Mouse (Mus musculus) right cerebral cortex, postnatal 36 days (tissue): ENCODE results near the gene Tmem117.
A peak's percentile ranks its signal among the peaks of the same experiment; 100 is the strongest.

Source experiments
- DNase-seq, 2 experiments: peaks; one replicate each; pipeline ENCODE4 v3.0.0; 2022; ENCODE audit warnings: low spot score in 2 of 2, mixed read lengths in 1 of 2

The Tmem117 gene

DNA sequence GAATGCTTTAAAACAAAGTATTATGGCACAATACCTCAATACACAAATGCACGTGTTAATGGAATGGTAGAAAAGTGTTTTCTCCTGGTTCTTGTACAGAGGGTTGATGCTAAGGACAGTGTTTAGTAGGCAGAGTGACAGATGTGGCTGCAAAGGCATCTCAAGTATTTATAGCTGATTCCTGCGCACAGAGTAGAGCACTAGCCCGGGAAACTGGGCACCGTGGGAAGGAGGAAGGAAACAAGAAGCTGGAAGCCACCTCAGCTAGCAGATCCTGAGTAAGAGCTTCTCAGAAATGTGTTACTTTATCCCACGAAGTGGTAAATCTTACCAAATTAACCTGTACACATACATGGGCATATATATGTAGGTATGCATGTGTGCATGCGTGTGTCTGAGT, 395.4 kb downstream of the Tmem117 start:
- no peak for DNase-seq

DNA sequence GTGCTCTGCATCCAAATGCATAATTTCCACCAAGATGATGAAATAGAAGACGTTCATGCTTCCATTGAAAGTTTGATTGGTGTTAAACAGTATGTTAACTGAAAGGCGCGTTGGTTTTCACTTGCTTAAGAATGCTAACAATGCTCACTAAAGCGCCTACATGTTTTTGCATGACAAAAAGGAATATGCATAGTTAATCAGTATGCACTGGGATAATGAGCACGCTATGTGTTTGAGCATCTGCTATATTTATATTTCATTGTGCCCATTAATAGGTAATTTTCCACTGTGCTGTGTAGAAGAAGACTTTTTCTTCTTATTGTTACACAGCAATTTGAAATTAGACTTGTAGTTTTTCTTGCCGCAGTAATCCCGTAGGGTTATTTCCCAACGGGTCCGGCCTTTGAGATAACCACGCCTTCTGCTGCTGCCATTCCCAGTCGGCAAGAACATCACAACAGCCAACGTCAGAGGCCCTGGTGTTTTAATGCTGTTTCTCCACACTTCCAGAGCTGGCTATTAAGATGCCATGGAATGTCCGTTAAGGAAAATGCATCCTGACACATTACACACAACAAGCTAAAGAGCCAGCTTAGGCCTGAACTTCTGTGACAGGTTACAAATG, 399.9 kb downstream of the Tmem117 start:
- no peak for DNase-seq

DNA sequence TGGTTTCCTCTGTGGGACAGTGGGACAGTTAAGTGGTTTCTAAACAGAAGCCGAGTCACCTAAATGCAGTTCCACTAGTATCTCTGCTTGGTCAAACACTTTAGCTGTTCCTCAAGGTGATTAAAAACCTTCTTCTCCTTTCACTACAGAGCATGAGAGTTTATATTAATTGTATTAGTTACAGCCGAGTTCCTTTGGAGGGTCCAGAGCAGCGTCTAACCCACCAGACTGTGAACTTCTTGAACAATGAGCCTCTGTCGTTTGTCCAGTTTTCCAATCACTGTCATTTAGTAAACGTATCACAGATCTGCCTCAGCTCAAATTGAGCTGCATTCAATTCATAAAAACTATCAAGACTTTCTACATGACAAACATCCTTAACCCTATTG, 400.4 kb downstream of the Tmem117 start:
- no peak for DNase-seq

DNA sequence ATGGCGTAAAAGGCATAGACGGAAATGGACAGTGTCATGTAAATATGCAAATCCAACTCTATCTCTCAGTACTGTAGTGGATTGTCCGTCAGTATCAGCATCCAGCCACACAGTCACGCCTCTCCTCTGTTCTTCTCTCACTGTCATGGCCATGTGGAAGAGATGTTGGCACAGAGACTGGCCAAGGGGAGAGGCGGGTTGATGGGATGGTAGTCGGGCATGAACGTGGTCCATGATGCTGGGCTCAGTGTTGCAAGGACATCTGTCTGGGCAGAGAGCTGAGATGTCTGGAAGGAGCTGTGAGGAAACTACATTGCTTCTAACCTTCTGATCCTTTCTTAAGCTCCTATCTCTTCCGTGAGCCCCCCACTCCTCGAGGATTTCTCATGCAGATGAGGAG, 413.4 kb downstream of the Tmem117 start:
- DNase-seq, result no peak

DNA sequence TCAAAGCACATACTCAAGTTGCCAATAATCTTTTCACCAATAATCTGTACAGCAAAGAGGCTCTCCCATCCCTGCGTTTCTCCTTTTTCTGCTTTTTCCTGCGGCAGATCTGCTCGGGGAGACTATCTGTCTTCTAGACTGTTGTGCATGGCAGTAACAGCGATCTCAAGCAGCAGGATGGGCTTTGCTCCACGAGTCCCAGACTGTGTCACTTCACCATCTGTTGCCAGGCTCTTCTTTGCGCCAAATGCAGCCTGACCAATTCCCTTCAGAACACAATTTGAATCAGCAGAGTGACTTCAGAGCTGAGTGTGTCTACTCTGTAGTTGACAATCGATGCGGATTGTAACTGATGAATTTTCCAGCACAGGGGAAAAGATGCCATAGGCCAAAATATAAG, 415.0 kb downstream of the Tmem117 start:
- no peak for DNase-seq

DNA sequence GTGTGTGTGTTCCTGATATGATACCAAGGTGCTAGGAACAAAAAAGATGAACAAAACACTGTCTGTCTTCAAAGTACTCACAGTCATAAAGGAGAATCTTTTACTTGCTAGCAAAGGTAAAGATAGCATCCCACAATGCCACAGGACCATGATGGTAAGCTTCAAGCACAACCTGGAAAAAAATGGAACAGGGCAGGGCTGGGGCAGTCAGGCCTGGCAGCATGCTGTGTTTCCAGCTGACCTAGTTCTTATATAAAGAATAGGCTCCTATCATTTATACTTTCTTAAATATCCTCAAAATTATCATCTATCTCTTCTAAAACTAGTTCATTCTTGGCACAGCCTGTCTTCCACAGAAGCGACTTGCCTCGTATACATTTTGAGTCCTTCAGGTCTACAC, 418.5 kb downstream of the Tmem117 start:
- no peak for DNase-seq

DNA sequence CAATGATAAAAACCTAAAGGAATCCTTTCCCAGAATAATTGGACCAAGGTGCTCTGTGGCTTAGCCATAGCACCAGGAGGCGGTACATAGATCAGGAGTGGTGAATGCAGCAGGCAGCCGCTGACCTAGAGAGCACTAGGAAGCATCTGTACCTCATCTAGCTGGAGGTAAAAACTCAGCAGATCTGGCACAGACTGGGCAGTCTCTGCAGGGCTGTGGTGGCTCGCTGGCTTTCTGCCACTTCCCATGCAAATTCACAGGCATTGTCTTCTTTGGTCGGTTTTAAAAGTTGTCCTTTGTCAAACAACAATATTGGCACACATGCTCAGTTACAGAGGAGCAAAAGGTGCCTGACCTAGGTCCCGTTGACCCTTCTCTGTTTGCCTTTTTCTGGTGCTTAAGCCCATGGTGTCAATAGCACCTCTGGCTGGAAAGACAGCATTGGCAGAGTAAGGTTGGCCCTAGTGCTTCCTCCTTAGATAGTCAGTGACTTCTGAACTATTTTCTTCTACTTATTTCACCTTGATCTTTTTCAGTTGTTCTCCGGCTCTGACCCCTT, 420.2 kb downstream of the Tmem117 start:
- DNase-seq, result no peak

DNA sequence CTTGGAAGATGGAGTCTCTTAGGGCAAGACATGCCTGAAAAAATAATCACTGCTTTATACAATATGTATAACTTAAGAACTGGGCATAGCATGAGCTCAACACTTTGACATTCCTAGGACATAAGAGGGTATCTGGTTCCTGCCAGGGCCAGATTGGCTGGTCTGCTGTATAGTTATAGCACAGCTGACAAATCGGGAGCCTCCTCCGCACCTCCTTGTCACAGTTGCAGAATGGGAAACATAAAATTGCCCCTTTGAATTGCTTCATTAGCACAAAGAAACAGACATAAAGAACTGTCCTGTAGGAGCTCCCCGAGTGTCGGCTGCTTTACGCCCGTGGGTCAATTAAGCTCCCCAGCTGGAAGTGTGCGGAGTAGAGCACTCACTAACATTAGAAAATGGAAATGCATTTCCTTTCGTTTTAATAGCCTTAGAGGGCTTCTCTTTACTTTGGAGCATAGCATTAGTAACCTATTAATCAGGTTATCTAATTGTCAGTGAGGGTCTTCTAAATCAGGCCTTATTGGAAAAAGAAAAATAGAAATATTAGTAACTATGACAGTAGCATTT, 426.1 kb downstream of the Tmem117 start:
- no peak for DNase-seq

DNA sequence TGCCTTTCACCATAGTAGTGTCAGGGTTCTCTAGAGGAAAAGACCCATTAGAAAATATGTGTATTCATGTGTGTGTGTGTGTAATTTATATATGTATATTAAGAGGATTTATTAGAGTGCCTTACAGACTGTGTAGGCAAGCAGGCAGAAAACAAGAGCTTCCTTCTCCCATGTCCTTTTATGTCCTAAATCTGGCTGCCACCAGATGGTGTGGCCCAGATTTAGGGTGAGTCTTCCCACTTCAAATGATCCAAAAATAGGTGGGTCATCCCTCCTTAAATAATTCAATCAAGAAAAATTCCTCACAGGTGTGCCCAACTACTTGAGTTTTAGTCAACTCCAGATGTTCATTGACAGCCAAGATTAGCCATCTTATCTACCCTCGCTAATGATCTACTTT, 439.0 kb downstream of the Tmem117 start:
- no peak for DNase-seq

DNA sequence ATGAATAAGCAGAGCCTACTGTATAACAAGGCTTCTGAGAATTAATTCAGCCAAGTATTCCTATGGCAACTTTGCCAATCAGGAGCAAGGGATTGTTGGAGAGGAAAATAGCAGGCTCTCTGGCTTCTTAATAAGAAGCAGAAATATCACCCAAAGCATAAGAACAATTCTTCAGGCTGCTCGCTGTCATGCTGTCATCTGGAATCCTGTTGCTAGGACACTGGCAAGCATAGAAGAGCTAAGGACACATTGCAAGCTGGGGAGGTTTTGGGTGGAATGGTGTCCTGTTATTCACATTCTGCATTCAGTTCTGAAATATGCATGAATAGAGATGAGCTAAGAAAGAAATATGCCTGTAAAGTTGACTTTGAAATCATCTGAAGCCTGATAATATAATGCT, 439.8 kb downstream of the Tmem117 start:
- peak in 1 of 2 experiments; percentile 42 for DNase-seq

DNA sequence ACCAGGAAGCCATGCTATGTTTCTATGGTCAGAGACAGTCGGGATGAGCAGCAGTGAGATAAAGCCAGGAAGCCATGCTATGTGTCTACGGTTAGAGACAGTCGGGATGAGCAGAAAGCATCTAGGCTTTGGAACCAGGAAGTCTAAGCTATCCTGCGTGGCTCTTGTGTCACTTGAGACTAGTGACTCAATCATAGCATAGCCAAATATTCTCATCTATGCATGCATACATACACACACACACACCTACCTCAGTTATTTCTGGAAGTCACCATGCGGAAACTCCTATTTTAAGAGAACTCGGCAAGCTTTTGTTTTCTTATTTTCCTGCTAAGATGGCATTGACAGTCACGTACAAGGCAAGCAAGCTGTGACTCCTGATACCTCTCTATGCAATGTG, 441.8 kb downstream of the Tmem117 start:
- DNase-seq, result no peak

DNA sequence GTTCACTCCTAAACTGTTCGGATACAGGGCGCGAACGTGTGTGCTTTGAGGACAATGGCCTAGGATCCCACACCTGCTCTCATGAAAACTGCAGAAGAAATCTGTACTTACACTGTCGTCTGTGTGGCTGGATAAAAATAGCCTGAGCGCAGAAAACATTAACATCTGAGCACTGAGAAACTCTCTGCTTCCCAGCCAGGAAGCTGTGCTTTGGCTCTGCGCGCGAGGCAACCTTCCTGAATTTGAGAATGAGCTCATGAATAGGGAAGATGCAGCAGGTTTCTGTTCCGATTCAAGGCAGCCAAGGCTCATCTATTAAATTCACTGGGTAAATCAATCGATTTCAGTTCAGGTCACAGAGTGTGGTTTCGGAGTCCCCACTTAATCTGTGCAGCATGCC, 446.3 kb downstream of the Tmem117 start:
- peak; percentile 61 to 65 for DNase-seq

DNA sequence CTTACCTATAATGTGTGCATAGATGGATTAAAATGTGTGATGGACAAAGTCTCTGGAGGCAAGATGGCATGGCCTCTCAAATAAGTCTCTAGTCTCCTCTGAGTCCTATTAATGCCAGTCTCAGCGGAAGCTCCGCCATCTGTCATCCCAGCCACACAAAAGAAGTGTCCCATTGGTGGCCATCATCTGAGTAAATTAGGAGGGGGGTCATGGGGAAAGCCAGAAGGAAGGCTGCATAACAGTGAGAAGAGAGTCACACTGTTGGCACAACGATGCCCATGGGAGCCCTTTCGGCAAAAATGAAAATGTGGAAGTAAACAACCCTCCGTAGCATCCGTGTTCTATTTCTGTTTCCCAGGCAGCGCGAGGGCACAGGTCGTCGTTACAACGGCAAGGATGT, 452.6 kb downstream of the Tmem117 start:
- DNase-seq, result no peak

DNA sequence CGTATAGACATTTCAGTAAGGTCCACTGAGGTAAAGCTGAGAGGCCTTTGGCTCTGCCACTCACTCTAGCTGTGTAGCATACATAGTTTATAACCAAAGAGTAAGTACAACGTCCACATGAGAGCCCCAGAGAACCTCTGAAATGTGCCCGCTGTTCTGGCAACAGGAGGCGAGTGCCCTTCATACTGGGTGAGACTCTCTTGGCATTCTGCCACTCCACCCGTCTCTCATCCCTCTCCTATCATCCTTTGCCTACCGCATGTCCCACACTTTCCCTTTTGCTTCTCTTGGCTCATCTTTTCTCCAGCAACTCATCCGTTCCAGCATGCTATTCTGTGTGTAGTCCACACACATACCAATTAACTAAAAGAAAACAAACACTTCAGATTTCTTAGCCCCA, 456.9 kb downstream of the Tmem117 start:
- no peak for DNase-seq

DNA sequence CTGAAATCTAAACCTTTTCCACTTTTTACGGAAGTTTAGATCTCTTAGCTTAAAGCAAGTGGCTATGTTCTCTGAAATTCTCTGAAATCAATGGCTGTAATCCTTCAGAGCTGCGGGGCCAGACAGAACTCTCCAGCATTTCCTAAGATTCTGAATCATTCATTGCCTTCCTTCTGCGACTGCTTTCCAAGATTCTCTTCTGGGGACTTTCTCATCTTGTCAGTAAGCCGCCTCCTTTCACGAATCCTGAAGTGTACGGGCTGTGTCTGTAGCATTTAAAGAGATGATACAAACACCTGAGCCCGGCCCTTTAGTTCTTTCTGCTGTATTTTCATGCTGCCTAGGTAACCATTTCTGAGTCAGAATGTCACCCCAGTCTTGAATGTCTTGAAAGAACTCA, 471.1 kb downstream of the Tmem117 start:
- peak in 1 of 2 experiments; percentile 13 for DNase-seq

DNA sequence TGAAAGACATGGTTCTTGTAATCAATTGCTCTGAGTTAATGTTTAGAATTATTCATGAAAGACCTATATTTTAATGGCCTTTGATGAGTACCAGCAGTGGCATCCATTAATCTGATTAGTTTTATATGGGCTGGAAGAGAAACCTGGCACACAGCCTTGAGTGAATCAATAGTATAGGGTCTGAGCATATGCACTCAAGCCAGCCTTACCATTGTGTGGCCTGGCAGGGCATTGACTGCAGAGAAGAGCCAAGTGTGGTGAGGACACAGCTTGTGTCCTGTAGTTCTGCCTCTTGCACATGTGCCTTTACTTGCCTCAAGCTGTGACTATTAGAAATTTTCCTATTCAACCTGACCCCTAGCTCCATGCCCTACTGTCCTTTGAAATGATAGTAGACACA, 472.5 kb downstream of the Tmem117 start:
- DNase-seq, result no peak

DNA sequence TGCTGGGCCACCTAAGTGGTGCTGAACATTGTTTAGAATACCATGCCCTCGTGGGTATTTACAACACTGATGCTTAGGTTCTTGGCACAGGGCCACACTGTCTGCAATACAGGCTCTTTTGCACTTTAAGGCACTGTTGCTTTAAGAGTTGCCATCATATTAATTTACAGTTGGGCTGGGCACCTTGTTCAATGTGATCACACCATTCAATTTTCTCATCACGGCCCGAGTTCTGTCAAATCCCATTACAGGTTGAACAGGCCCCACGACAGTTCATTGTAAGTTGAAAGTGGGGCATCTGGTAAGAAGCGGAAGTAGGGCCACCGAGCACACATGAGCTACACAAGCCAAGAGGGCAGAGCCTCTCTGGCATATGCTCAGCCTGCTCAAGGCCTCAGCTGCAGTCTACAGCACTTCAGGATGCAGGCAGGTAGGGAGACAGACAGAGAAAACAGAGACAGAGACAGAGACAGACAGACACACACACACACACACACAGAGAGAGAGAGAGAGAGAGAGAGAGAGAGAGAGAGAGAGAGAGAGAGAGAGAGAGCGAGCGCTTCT, 478.3 kb downstream of the Tmem117 start:
- no peak for DNase-seq

DNA sequence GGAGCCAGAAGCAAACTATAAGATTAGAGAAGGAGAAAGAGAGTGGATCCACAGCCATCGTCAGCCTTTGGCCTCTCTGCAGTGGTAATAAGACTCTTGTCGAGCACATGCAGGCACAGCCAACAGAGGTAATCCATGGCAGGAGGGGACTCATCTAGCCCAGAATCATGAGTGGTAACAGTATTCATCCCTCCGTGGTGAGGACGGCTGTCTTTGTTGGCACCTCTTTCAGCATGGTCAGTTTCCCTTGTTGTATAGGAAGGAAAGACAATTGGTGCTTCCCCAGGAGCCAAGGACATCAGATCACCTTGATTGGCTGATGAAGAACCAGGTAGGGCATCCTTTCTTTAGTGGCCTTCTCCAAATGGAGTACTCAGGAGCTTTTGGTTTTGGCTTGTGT, 479.6 kb downstream of the Tmem117 start:
- no peak for DNase-seq

DNA sequence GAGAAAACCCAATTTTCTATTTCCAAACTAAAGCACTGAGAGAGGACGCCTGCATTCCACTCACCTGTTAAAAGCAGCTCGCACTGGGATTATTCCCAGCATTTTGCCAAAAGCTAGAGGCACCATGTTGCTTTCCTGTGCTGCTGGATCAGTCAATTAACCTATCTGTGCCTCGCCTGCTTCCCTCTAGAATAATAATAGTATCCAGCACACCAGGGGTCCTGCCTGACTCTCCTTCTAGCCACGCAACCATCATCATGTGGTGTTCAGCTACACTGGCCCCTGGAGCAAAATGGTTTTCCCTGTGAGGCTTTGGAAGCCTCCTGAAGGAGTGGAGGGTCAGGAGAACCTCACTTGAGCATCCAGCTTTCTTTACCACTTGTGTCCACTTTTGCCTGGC, 502.4 kb downstream of the Tmem117 start:
- DNase-seq, result no peak

DNA sequence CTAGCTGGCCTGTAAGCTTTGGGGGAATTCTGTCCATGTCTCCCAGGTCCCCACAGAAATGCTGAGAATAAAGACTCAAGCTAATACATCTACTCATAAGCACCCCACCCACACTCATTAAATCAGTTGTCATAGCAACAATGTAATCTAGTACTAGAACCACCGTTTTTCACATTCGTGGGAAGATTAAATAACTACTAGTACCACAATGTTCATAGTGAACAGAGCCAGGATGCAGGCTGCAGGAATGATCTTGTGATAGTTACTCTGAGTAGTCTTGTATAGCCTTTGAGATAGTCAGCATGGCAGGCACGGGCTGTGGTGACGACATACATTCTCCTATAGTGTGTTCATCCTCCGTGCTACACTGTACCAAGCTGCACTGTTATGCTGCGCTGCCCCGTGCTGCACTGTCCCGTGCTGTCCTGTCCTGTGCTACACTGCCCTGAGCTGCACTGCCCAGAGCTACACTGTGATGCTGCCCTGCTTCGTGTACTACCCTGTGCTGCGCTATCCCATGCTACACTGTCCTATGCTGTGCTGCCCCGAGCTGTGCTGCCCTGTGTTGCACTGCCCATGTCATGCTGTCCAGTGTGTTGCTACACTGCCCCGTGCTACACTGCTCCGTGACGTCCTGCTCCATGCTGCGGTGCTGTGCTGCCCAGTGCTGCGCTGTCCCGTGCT, 507.0 kb downstream of the Tmem117 start:
- DNase-seq, result peak in 1 of 2 experiments; percentile 5

DNA sequence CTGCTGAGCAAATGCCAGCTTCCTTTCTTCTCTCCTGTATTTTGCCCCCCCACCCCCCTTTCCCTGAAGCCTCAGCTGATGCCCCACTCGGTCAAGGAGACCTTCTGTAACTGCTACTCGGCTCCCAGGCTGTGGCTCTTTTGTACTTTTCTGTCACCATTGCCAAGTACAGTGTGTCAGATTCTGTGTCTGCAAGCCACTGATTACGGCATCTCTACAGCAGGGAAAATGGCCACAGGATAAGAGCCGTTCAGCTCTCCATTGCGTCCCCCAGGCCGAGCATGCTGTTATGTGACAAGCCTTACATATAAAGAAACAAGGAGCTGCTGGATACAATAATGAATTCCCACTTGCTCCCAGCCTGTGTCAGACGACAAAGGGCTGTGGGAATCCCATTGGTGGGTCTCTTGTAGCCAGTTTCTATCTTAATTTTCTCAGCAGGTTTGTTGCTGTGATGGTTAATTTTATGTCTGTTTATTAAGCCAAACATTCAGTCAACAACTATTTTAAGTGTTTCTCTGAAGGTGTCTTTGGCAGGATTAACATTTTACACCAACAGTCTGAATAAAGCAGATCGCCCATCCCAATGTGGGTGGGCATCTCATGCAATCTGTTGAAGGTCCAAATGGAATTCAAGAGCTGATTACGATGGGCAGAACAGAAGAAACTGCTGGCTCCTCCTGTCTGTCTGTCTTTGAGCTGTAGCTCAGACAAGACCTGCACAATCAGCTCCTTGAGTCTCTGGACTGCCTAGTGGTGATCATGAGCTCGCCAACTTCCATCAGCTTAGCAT, 508.2 kb downstream of the Tmem117 start:
- DNase-seq, result peak; percentile 6 to 17
